Mouse (Mus musculus): Measurements from ENCODE around the gene Porcn. TPM values are rescaled to one million over a fixed set of nuclear protein-coding genes. Genes with fewer than 3 reads are reported as not detected.

Porcn gene
- polyA plus RNA-seq, 1 experiment: 250 TPM

- WGBS: 12% methylated on average over 57 of the region's 65 CpGs
- TF ChIP-seq POLR2A (IDR thresholded peaks at IDR 0.05; ENCODE audit: borderline replicate concordance, insufficient read depth, low read length) (peak; percentile 70; the same call in 1 of the 2 replicates), CTCF (IDR thresholded peaks at IDR 0.05; ENCODE audit: borderline replicate concordance, insufficient read depth, low read depth, low read length) (no peak)
- Histone ChIP-seq H3K4me3 (replicated peaks; ENCODE audit: insufficient read depth, low read depth, low read length) (peak within 1 kb of the TSS; percentile 98), H3K4me1 (ENCODE audit: control insufficient read depth, insufficient read depth, low read length) (no peaks in the 10 kb centered on the region), H3K27me3 (ENCODE audit: control insufficient read depth, insufficient read depth, low read length) (no peaks in the 10 kb centered on the region), H3K27ac (ENCODE audit: insufficient read depth, low read length) (peak within 1 kb of the TSS; percentile 99)
- DNase-seq: peak; percentile 85 to 88
Measured at GRCm38 (mm10) chrX:8145153-8145991, 61.0 kb downstream of the Porcn start, which contains the start of gene Rbm3. Gene Rbm3, minus strand, starts transcription at chrX:8145880.

Other genes starting within 250 kb of the Porcn start
- gene Gata1, start 228.5 kb downstream of the Porcn start, polyA plus RNA-seq (2012; rRNA removed): not detected in 2 replicates
- gene Glod5, start 188.0 kb downstream of the Porcn start, polyA plus RNA-seq (2012; rRNA removed): 0.90 and 1.3 TPM in 2 replicates
- 22.3 and 22.7 TPM in 2 replicates for gene Suv39h1, start 131.8 kb downstream of the Porcn start, polyA plus RNA-seq (2012; rRNA removed)
- gene Was, start 116.0 kb downstream of the Porcn start, polyA plus RNA-seq (2012; rRNA removed): 0.44 and 0.67 TPM in 2 replicates
- 131 and 141 TPM in 2 replicates for gene Wdr13, start 73.6 kb downstream of the Porcn start, polyA plus RNA-seq (2012; rRNA removed)
- gene Rbm3, start 60.6 kb downstream of the Porcn start, polyA plus RNA-seq (2012; rRNA removed): 276 and 291 TPM in 2 replicates
- 27.4 and 30.5 TPM in 2 replicates for gene Tbc1d25, start 30.3 kb downstream of the Porcn start, polyA plus RNA-seq (2012; rRNA removed)
- gene Ebp, start 13.0 kb downstream of the Porcn start, polyA plus RNA-seq (2012; rRNA removed): 59.9 and 68.5 TPM in 2 replicates
- gene Ftsj1, start 45.9 kb upstream of the Porcn start, polyA plus RNA-seq (2012; rRNA removed): 45.9 and 50.1 TPM in 2 replicates
- gene Slc38a5, start 64.6 kb upstream of the Porcn start, polyA plus RNA-seq (2012; rRNA removed): 9.1 and 10.4 TPM in 2 replicates
- not detected in 2 replicates for gene Ssxb10, start 120.9 kb upstream of the Porcn start, polyA plus RNA-seq (2012; rRNA removed)
- not detected in 2 replicates for gene Ssxb9, start 160.5 kb upstream of the Porcn start, polyA plus RNA-seq (2012; rRNA removed)
- gene Ssxb1, start 206.8 kb upstream of the Porcn start, polyA plus RNA-seq (2012; rRNA removed): not detected in 2 replicates